Mouse (Mus musculus) v-Abl transformed pro-B cells (cell line): ENCODE measurements around the gene Cblb.

ENCODE experiments used
- in situ Hi-C, 2 experiments: fragments of 400-800 bp; cut with MboI; formaldehyde crosslinking; loops; one replicate each; pipeline ENCODE4 v1.15.1; 2025; ENCODE audit not compliant: unreplicated experiment in 2 of 2

Gene Cblb

DNA sequence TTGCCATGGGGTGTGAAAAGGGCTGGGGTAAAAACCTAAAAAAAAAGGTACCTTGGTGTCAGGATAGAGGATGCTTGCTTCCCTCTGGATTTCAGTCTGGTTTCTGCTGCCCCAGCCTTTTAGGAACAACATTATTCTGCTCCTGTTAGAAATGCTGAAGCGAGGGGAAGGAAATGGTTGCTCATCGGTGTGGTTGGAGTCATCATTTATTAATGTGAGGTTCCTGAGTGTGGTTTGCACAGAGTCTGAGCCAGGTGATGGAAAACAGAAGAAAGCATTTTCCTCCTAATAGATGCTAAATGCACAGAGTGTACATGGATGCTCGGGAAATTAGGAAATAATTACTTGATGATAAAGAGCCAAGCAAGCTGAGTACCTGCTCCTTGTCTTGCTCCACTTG, 5.3 kb downstream of the Cblb start:
- in situ Hi-C loops = loop anchor here (5.0 to 10.0 kb wide), 3 partner anchors 146 to 721 kb away; no protein-coding TSS in a partner anchor

DNA sequence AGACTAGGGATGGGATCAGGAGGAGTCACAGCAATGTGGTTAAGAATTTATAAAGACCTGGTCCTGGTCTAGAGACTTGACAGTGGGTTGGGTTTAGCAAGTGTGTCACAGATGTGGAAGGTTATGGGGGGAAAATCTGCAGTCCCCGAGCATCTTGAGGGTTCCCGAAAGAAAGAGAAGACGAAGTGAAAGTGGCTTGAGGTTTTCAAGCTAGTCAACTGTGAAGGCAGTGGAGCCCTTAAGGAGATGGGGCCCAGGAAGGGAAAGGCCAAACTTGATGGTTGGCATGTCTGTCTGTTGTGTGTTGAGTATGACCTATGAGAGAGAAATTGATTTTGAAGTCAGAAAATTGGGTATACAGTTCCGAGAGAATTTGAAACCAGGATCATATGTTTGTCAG, 7.3 kb downstream of the Cblb start:
- in situ Hi-C loops = loop anchor here (5.0 to 10.0 kb wide), 3 partner anchors 144 to 723 kb away; no protein-coding TSS in a partner anchor

DNA sequence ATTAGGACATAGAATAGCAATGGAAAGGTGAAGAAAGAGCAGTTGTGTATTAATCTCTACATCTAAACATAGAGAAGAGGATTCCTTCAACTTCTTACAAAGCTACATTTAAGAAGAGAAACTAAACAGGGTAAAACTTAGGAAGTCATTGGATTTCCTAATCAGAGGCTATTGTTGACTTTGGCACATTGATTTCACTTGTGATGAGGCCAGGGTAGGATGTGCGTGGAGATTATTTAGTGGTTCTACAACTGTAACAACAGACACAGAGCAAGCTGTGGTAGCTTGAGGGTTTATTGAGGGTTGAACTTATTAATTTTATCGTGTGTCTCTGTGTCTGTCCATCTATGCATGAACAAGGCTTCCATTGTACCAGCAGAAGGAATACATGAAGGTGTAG, 7.8 kb downstream of the Cblb start:
- in situ Hi-C loops = loop anchor here (5.0 to 10.0 kb wide), 3 partner anchors 143 to 724 kb away; no protein-coding TSS in a partner anchor

GRCm38 (mm10) chr16:52040937-52041336, 9.9 kb downstream of the Cblb start:
- in situ Hi-C loops = loop anchor here in 1 of 2 experiments (10.0 kb wide), 1 partner anchor 124 kb away; no protein-coding TSS in a partner anchor

GRCm38 (mm10) chr16:52042667-52043379, 11.8 kb downstream of the Cblb start:
- in situ Hi-C loops = loop anchor here in 1 of 2 experiments (10.0 kb wide), 1 partner anchor 122 kb away; no protein-coding TSS in a partner anchor

DNA sequence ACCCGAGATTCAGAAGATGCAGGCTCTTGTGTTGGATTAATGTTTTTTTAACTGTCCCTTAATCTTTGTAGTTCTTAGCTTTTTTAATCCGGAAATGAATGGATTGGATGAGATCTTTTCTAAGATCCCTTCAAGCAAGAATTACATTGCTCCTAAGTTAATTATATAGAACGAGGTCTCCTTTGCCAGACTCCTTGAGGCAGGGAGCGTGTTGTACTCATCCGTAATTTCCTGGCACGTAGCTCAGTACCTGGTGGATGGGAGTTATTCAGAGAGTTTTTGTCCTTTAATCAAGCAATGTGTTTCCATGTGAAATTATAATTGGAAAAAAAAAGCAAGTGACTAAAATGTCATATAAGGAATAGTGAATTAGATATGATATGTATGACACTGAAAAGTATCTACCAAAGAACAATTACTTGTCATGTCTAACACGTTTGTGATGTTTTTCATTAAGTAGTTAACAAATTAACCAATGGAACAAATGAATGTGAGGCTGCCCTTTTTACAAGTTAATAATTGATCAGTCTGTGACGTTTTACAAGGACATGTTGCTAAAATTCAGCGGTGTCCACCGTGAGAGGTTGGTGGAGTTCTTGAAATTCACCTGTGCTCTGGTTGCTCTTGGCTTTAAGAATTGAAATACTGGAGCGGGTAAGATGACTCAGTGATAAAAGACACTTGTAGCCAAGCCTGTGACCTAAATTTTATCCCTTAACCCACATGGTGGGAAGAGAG, 12.5 kb downstream of the Cblb start:
- in situ Hi-C loops = loop anchor here in 1 of 2 experiments (10.0 kb wide), 1 partner anchor 121 kb away; no protein-coding TSS in a partner anchor

GRCm38 (mm10) chr16:52044518-52044917, 13.5 kb downstream of the Cblb start:
- in situ Hi-C loops = loop anchor here in 1 of 2 experiments (10.0 kb wide), 1 partner anchor 120 kb away; no protein-coding TSS in a partner anchor

DNA sequence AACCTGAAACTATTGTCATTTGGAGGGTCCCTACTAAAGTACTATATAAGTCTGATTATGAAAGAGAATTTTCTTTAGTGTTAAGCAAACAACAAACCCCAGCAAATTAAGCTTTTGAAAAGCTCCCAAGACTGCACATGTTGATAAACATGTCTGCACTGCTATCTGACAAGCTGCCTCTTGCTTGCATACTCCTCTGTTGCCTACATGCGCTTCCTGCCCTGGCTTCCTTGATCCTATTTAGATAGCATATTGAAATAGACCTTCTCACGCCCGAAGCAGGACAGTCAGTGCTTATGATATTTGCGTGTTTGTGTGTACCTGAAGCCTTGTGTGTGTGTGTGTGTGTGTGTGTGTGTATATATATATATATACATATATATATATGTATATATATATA, 14.0 kb downstream of the Cblb start:
- in situ Hi-C loops = loop anchor here in 1 of 2 experiments (5.0 to 10.0 kb wide), 2 partner anchors 57 to 120 kb away; no protein-coding TSS in a partner anchor

GRCm38 (mm10) chr16:52046464-52046863, 15.4 kb downstream of the Cblb start:
- in situ Hi-C loops = loop anchor here in 1 of 2 experiments (5.0 to 10.0 kb wide), 2 partner anchors 56 to 118 kb away; no protein-coding TSS in a partner anchor

- in situ Hi-C loops = no loop called here
Measured at GRCm38 (mm10) chr16:52051106-52051505, 20.1 kb downstream of the Cblb start.

DNA sequence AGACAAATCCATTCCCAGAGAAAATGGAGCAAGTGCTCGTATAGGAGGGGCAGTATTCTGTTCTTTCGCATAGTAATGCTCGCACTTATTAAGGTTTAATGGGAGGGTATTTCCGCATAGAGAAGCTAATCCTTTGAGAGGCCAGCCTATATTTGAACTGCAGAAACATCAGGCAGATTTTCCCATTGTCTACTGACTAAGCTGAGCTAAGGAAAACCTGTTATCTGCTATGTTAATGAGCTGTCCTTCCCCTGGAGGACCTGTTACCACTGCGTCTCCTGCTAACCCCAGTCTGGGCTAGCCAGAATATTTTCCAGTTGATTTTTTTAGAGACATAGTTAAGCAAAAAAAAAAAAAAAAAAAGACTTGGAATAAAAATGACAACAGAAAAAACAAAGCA, 21.7 kb downstream of the Cblb start:
- in situ Hi-C loops = no loop called here

DNA sequence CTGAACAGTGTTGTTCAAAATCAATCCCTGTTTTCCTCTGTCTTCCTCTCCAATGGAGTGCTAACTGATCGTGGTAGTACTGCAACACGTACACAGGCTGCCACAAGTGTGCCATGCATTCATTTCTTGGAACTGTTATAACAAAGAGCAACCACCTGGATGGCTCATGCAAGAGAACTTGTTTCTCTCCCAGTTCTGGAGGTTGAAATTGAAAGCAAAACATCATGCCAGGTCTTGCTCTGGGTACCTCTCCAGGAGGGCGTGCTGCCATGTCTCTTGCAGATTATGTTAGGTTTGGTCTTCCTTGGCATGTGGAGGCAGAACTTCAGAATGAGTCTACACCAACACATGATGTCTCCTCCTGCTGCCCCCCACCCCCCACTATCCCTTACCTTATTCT, 24.2 kb downstream of the Cblb start:
- in situ Hi-C loops = no loop called here

GRCm38 (mm10) chr16:52056164-52056563, 25.1 kb downstream of the Cblb start:
- in situ Hi-C loops = no loop called here

DNA sequence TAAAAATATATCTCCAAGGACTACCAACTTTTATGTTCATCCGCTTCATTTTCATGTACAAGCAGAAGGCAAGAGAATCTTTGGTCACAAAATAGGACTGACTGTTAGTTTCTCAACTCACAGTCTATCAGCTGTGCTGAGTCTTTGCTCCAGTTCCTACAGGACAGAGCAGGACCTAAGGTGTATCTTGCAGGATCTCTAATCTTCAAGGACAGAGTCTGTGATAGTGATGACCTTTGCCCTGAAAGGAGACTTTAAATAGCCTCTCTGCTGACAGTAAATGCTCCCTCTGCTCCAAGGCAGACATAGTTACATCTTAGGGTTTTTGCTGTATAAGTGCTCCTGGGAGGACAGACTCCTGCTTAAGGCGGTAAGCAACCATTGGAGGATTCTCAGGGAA, 26.3 kb downstream of the Cblb start:
- in situ Hi-C loops = no loop called here

DNA sequence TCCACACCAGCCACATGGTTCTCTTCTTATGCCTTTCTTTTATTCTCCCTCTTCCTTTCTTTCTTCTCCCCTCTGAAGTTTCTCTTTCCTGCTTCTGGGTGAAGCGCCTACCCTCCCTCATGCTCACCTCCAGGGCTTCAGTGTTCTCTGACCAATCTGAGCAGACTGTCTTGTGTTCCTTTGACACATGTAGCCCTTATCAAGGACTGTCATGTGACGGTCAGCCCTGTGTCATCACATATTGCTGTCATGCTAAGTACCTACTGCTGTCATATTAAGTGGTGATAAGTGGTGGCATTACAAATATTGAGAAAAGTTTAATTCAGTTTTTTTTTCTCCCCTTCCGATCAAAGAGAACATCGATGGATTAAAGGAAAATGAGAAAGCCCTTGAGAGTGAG, 28.5 kb downstream of the Cblb start:
- in situ Hi-C loops = no loop called here

DNA sequence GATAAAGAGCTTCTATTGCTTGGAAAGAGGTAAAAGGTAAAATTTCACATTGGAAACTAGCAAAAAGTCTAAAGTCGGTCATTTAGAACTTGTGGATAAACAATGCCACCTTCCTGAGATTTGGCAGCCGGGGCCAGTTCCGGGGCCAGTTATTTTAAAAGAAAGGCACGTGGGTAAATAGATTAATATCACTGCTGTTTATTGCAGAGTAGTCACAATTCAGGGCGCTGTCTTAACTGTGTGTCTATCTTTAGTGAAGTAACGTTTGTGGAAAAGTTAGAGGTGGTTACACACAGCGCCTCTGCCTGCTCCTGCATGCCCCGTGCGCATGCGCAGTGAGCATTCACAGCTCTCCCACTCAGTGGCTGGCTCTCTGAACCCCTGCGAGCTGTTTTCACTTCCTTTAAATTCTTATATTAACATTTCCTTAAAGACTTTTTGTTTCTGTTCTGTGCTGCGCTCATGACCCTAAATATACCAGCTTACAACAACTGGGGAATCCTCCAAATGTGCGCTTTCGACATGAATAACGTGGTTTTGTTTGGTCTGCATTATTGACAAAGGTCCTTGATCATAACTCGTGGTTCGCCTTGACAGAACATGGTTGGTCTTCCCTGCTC, 29.2 kb downstream of the Cblb start:
- in situ Hi-C loops = no loop called here

DNA sequence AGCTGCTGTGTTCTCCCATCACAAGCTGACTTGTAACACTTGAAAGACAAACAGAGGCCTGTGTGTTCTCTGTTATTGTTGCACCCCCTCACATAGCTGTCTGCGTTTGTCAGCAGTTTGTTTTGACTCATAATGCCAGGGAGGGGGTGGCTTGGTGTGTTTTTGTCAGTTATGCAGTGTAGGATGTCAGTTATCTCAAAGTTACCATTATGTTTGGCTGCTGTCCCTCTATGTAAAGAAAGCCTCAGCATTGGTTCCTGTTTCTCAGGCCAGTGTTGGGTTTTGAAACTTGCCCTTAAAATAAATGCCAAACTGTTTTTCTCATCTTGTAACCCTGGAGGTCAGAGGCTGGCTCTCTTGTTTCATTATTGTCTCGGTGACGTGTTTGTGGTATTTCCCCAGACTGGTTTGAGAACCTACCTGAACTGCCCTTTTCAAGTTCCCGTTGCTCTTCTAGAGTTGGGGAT, 30.0 kb downstream of the Cblb start:
- in situ Hi-C loops = no loop called here

DNA sequence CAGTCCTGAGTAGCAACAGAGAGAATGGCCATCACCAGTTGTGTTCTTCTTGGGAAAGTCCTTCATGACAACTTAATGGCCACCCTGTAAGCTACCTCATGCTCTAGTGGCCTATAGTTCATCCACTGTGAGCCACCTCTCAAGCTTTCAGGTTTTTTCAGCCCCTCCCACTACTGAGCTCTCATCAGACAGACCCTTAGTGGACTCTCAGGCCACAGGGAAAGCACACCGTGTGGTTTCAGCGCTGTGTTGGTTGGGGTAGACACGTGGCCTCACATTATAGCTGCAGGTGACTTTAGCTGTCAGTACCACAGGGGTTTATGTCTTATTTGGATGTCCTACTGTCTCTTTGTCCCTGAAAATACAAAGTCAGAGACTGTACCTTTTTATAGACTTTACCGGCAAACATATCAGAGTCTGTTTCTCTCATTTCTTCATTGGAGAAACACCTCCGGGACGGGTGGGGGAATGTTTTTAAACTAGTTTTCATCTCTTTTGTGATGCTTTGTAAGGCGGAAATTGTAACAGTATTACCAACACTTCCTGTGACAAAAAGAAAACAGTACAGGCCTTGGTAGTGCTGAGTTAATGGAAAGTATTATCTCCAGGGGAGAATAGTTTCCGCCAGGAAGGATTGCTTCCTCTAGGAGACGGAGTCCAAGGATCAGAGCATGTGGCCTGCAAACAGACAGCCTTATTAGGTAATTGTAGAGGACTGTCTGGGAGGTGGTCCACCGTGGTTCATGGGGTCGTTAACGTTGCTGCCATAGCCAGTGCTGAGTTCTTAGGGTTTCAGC, 33.5 kb downstream of the Cblb start:
- in situ Hi-C loops = no loop called here

GRCm38 (mm10) chr16:52067632-52068516, 36.8 kb downstream of the Cblb start:
- in situ Hi-C loops = no loop called here
